Mouse (Mus musculus) central nervous system, embryonic 14 days (tissue): Measurements from ENCODE around the gene Taldo1. TPM values are rescaled to one million over a fixed set of nuclear protein-coding genes. Genes with fewer than 3 reads are reported as not detected.

ENCODE experiments used
- polyA plus RNA-seq: library from polyadenylated mRNA; depleted of rRNA; stranded (reverse); fragments of >200 nt; gene quantifications from 2 replicates; pipeline ENCODE4 v1.2.3, GENCODE M21; 2012; rRNA removed

The Taldo1 gene
- polyA plus RNA-seq: 259 and 309 TPM in 2 replicates

DNA sequence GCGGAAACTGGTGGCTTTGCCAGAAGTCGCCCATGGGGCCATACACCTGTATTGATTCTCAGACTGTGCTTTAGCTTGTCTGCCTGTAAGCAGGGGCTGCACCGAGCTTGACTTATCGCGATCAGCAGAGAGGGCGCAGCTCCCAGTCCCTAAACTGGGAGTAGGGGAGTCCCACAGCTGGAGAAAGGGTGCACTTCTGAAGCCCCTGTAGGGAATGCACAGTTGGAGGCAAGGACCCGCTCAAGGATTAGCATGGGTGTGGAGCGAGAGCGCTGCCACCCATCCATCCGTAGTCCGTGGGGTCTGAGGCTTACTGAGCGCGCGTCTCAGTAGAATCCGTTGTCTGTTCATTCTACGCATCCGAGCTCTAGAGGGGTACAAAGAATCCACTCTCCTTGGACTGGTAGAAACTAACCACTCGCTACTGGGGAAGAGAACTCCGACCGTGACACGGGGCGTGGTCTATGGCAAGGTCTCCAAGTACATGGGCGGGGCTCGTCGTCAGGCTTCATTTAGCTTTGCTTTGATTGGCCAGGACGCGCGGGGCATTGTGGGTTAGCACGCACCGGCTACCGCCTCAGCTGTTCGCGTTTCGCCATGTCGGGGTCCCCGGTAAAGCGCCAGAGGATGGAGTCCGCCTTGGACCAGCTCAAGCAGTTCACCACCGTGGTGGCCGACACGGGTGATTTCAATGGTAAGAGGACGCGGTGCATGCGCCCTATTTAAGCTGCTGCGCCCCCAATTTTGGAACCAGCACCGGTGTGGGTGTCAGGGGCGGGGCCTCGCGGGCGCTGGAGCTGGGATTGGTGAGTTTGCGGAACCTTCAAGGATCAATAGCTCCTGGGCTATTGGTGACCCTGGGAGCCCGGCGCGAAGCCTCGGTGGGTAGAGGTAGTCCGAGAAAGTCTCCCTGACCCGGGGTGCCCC, at the start of gene Taldo1:
Gene Taldo1, plus strand, starts transcription at position 575 of the 927 bp plus-strand sequence.

DNA sequence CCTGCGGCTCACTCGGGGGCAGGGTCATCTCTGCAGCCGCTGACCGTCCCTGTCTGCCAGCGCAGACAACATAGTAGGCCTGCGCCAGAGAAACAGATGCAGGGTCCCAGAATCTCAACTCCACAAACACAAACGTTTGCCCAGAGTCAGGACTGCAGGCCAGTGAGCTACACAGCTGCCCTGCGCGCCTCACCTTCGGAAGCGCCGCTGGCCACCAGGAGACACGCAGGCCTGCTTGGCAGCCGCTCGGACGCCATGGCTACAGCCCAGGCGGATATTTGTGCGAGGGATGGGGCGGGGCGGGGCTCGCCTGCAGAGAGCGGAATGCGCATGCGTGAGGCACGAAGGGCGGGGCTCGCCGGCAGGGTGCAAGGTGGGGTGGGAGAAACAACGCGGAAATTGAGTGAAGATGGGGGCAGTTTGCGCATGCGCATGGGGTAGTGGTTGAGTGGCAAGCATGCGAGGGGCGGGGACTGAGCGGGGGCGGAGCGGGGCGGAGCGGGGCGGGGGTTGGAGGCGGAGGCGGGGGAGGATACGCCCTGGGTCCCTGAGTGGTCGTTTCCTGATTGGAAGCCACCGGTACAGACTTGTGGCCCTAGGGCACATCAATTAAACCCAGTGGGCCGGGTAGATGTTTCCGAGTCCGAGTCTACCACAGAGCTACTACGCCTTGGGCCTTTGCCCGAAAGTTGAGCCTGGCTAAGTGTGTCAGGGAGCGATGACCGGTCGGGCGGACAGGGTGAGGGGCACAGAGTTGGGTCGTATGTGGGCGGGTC, 22.0 kb downstream of the Taldo1 start, which contains the start of gene Gatd1:
Gene Gatd1, minus strand, starts transcription at position 328 of the 776 bp plus-strand sequence.

DNA sequence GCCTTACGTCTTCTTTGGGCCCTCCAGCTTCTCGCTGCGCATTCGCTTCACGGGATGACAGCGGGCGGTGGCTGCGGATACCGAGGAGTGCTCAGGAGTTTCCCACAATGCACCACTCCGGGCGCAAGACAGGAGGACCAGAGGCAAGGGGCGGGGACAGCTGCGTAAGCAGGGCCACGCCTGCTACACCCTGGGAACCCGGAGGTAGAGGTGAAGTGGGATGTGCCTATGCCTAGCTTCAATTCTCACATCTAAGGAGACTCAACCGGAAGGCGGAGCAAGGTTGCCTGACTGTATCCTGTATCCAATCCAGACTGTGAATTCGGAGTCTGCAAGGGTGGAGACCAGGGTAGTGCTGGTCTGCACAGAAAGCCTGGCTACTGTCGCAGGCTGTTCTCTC, 37.3 kb downstream of the Taldo1 start, which contains the start of gene Cend1:
Gene Cend1, minus strand, starts transcription at position 182 of the 400 bp plus-strand sequence.

DNA sequence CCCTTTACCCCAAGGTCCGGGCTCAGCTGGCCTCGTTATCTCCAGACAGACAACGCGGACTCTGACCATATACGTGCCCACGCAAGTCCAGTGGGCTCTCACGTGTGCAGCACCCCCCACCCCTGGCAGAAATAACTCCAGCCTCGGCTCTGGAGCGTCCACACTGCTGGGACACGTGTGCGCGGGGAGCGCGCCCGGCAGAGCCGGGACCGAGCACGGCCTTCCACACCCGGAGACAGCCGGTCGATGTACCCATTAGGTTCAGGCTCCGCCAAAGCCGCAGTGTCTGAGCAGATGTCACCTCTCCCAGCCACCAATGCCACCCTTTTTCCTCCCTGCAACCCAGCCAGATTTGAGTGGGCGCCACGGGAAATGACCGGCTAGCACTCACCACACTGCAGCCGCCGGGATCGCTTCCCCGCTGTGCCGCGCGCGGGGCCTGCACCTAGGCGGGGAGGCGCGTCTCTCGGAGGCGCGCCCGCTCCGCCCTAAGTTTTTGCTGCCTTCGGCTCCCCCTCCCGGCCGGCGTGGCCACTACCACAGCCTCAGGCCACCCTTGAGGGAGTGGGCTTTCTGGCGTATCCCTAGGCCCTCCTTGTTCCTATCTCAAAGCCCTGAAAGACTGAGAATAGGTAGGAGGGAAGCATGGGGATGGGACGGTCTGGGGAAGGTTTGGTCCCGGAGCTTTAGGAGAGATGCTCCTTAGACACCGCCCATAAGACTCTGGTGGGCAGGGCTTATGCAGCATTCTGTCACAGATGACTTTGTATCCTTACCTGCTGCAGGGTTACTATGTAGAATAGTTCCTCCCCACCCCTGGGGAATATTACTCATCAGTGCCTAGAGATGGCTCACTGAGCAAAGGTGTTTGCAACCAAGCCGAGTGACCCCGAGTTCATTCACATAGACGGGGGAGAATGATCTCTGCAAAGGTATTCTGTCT, 45.5 kb downstream of the Taldo1 start, which contains the start of gene Slc25a22:
Gene Slc25a22, minus strand, starts transcription at position 715 of the 943 bp plus-strand sequence.

DNA sequence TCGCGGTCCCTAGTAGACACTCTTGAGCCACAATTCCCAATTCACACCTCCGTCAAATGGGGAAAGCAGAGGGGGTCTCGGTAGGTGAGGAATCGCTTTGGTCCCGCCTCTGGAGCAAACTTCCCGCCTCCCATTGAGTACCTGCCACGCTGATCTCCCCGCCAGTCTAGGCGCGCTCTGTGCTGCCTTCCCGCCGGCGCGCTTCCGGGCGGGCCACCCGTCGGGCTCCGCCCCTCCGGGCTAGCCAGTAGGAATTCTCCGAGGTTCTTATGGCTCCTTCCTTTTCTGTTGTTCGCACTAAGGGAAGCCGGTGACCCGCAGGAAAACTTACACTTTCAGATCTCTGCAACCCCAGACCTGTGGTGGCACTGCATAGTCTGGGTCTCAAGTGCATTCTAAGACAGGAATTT, 51.8 kb downstream of the Taldo1 start, which contains the start of gene Pidd1:
Gene Pidd1, minus strand, starts transcription at position 198 of the 410 bp plus-strand sequence.

DNA sequence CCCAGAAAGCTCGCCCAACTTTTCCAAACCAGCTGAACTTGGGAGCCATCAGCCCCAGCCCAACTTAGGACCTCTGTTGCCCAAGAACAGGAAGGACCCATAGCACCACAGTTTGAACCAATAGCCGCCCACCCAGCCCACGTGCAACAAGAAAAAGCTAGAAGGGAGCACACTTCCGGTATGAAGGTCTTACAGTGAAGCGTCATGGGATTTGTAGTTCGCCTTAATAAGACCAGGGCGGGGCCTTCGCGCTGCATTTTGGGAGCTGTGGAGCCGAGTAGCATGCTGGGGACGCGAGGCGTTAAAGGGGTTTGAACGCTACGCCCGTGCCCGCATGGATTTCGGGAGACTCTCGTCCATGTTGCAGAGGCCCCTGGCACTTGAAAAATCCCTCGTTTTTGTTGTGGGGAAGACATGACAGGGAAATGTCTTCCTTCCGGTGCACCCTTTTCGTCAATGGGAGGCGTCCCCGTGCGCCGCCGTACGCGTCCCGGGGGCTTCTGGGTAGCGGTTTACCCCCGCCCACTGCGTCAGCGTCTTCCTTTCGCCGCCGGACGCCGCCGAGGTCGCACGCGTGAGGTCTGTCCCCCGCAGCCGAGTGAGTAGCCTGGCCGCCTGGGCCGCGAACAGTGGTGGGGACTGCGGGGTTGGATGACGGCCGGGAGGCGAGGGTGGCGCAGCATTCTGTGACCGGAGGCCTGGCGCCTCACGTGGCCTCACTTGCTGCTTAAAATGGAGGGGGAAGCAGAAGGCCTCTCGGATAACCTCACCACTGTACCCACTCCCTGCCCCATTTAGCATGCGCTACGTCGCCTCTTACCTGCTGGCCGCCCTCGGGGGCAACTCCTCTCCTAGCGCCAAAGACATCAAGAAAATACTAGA, 55.4 kb downstream of the Taldo1 start, which contains the start of gene Rplp2:
Gene Rplp2, plus strand, starts transcription at position 261 of the 882 bp plus-strand sequence.

Other genes starting within 250 kb of the Taldo1 start
- gene Rnh1, start 219.3 kb upstream of the Taldo1 start, polyA plus RNA-seq: 49.4 and 54.4 TPM in 2 replicates
- gene Hras, start 198.2 kb upstream of the Taldo1 start, polyA plus RNA-seq: 138 and 141 TPM in 2 replicates
- gene Lrrc56, start 198.0 kb upstream of the Taldo1 start, polyA plus RNA-seq: 16.0 and 18.6 TPM in 2 replicates
- gene Lmntd2, start 178.1 kb upstream of the Taldo1 start, polyA plus RNA-seq: 4.9 and 5.2 TPM in 2 replicates
- gene Rassf7, start 176.3 kb upstream of the Taldo1 start, polyA plus RNA-seq: 29.0 and 31.4 TPM in 2 replicates
- 33.3 and 39.2 TPM in 2 replicates for gene Phrf1, start 163.4 kb upstream of the Taldo1 start, polyA plus RNA-seq
- gene Irf7, start 125.7 kb upstream of the Taldo1 start, polyA plus RNA-seq: 6.9 and 11.5 TPM in 2 replicates
- gene Cdhr5, start 115.4 kb upstream of the Taldo1 start, polyA plus RNA-seq: 0.01 and 0.03 TPM in 2 replicates
- 1.7 and 4.0 TPM in 2 replicates for gene Sct, start 113.1 kb upstream of the Taldo1 start, polyA plus RNA-seq
- gene Drd4, start 100.2 kb upstream of the Taldo1 start, polyA plus RNA-seq: 1.1 TPM in 2 replicates
- gene Deaf1, start 64.5 kb upstream of the Taldo1 start, polyA plus RNA-seq: 74.1 and 82.3 TPM in 2 replicates
- gene Tmem80, start 64.5 kb upstream of the Taldo1 start, polyA plus RNA-seq: 75.9 and 79.9 TPM in 2 replicates
- gene Eps8l2, start 53.3 kb upstream of the Taldo1 start, polyA plus RNA-seq: 0.98 and 3.3 TPM in 2 replicates
- 68.5 and 73.1 TPM in 2 replicates for gene Gatd1, start 21.9 kb downstream of the Taldo1 start, polyA plus RNA-seq
- gene Cend1, start 37.3 kb downstream of the Taldo1 start, polyA plus RNA-seq: 34.4 and 41.7 TPM in 2 replicates
- 129 and 134 TPM in 2 replicates for gene Slc25a22, start 45.7 kb downstream of the Taldo1 start, polyA plus RNA-seq
- 17.0 and 20.2 TPM in 2 replicates for gene Pidd1, start 51.8 kb downstream of the Taldo1 start, polyA plus RNA-seq
- 1,057 and 1,069 TPM in 2 replicates for gene Rplp2, start 55.2 kb downstream of the Taldo1 start, polyA plus RNA-seq
- gene Pnpla2, start 63.0 kb downstream of the Taldo1 start, polyA plus RNA-seq: 16.5 and 18.9 TPM in 2 replicates
- gene Cracr2b, start 68.9 kb downstream of the Taldo1 start, polyA plus RNA-seq: 4.3 and 5.9 TPM in 2 replicates
- 101 and 105 TPM in 2 replicates for gene Cd151, start 75.2 kb downstream of the Taldo1 start, polyA plus RNA-seq
- gene Polr2l, start 82.9 kb downstream of the Taldo1 start, polyA plus RNA-seq: 47.7 and 49.9 TPM in 2 replicates
- 30.6 and 45.5 TPM in 2 replicates for gene Tspan4, start 83.0 kb downstream of the Taldo1 start, polyA plus RNA-seq
- gene Chid1, start 147.7 kb downstream of the Taldo1 start, polyA plus RNA-seq: 27.8 and 31.7 TPM in 2 replicates
- 52.0 and 54.8 TPM in 2 replicates for gene Ap2a2, start 170.0 kb downstream of the Taldo1 start, polyA plus RNA-seq